Mouse (Mus musculus): Measurements from ENCODE around the gene Myl12a.

DNA sequence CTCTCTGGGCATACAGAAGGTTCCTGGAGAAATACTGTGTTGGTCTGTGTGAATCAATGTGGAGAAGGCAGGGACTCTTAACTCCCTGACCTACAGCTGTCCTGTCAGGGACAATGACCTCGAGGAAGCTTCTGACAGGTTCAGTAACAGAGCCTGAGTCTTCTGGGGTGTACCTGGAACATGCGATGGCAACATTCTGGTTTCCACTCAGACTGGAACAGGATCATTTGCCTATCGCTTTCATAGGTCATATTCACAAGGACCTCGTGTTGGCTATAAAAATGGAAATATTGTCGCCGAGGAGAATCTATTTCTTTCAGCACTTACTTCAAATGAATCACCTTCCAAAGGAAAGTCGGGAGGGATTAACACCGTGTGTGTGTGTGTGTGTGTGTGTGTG lies 23.2 kb upstream of the Myl12a start:
- TF ChIP-seq CTCF (IDR thresholded peaks at IDR 0.05; ENCODE audit: low read depth) (no peak), EP300 (IDR thresholded peaks at IDR 0.05; ENCODE audit: low read depth) (no peak)

Measured in heart, postnatal 0 days (tissue).